Mouse (Mus musculus): ENCODE measurements around the gene Agpat4. TPM values are rescaled to one million over a fixed set of nuclear protein-coding genes. Genes with fewer than 3 reads are reported as not detected.

Agpat4 gene
- polyA plus RNA-seq, 2 experiments from 2014 or later: 15.8 to 18.2 TPM

GRCm38 (mm10) chr17:12230167-12230566 is 111.7 kb downstream of the Agpat4 start:
- no peak for ATAC-seq

GRCm38 (mm10) chr17:12231087-12231486 is 112.6 kb downstream of the Agpat4 start:
- ATAC-seq: no peak

GRCm38 (mm10) chr17:12232724-12233123 is 114.2 kb downstream of the Agpat4 start:
- no peak for ATAC-seq

- ATAC-seq: no peak
Measured at GRCm38 (mm10) chr17:12240701-12241100, 122.2 kb downstream of the Agpat4 start.

- ATAC-seq: peak; percentile 51
Measured at GRCm38 (mm10) chr17:12249783-12250504, 131.4 kb downstream of the Agpat4 start.

GRCm38 (mm10) chr17:12250581-12250980 is 132.1 kb downstream of the Agpat4 start:
- ATAC-seq: no peak

GRCm38 (mm10) chr17:12256142-12256541 is 137.6 kb downstream of the Agpat4 start:
- ATAC-seq: no peak

- ATAC-seq: no peak
Measured at GRCm38 (mm10) chr17:12258517-12258916, 140.0 kb downstream of the Agpat4 start.

GRCm38 (mm10) chr17:12259957-12260356 is 141.5 kb downstream of the Agpat4 start:
- no peak for ATAC-seq

GRCm38 (mm10) chr17:12261376-12261775 is 142.9 kb downstream of the Agpat4 start:
- no peak for ATAC-seq

- ATAC-seq: no peak
Measured at GRCm38 (mm10) chr17:12261887-12262286, 143.4 kb downstream of the Agpat4 start.

- ATAC-seq: no peak
Measured at GRCm38 (mm10) chr17:12262851-12263250, 144.3 kb downstream of the Agpat4 start.

GRCm38 (mm10) chr17:12263787-12264186 is 145.3 kb downstream of the Agpat4 start:
- ATAC-seq: no peak

GRCm38 (mm10) chr17:12264293-12264692 is 145.8 kb downstream of the Agpat4 start:
- no peak for ATAC-seq

- ATAC-seq: no peak
Measured at GRCm38 (mm10) chr17:12265969-12266925, 147.7 kb downstream of the Agpat4 start.

GRCm38 (mm10) chr17:12268091-12268490 is 149.6 kb downstream of the Agpat4 start:
- ATAC-seq: no peak

GRCm38 (mm10) chr17:12268538-12268937 is 150.0 kb downstream of the Agpat4 start:
- ATAC-seq: no peak

Other genes with a start within 250 kb of the Agpat4 start
- 10 to 100 TPM; 12.9 to 13.4 TPM for gene Map3k4, start 200.1 kb downstream of the Agpat4 start, polyA plus RNA-seq (2017; shearing (Covaris generic))

All from CD4-positive, CD25-positive, alpha-beta regulatory T cell, adult 4 months (primary cell).